Mouse (Mus musculus): ENCODE data around the gene Gramd1c. TPM values are rescaled to one million over a fixed set of nuclear protein-coding genes. Genes with fewer than 3 reads are reported as not detected.

Gene Gramd1c
- polyA plus RNA-seq, 1 experiment: 0.06 TPM

GRCm38 (mm10) chr16:43930577-43930976 is 132.6 kb downstream of the Gramd1c start:
- Histone ChIP-seq H3K4me2 (ENCODE audit: low read depth) (no peak overlapping the region), H3ac (ENCODE audit: control insufficient read depth, insufficient read length) (no peak overlapping the region), H3K36me3 (ENCODE audit: control insufficient read depth, insufficient read depth) (no peaks in the 10 kb centered on the region), H3K79me2 (ENCODE audit: control insufficient read depth, insufficient read depth) (no peaks in the 10 kb centered on the region), H3K4me3 (no peak overlapping the region), H3K27me3 (ENCODE audit: control insufficient read depth, insufficient read depth, insufficient read length) (no peaks in the 10 kb centered on the region)
- TF ChIP-seq MYOG (IDR thresholded peaks at IDR 0.05; ENCODE audit: control insufficient read depth in 1 of 3, insufficient read depth in 1 of 3, insufficient read length in 2 of 3, low read depth in 2 of 3) (no peak), POLR2A (IDR thresholded peaks at IDR 0.05; ENCODE audit: insufficient read length, low read depth) (no peak)

Other genes starting within 250 kb of the Gramd1c start
- gene Ccdc191, start 173.5 kb downstream of the Gramd1c start, polyA plus RNA-seq (2012; fragmentation: generic; extraction: Trizol): 1.5 TPM
- 9.5 TPM for gene Qtrt2, start 136.5 kb downstream of the Gramd1c start, polyA plus RNA-seq (2012; fragmentation: generic; extraction: Trizol)
- gene Zdhhc23, start 83.6 kb downstream of the Gramd1c start, polyA plus RNA-seq (2012; fragmentation: generic; extraction: Trizol): not detected
- 28.7 TPM for gene Atp6v1a, start 76.4 kb upstream of the Gramd1c start, polyA plus RNA-seq (2012; fragmentation: generic; extraction: Trizol)
- gene Naa50, start 76.5 kb upstream of the Gramd1c start, polyA plus RNA-seq (2012; fragmentation: generic; extraction: Trizol): 34.7 TPM
- gene Usf3, start 109.9 kb upstream of the Gramd1c start, polyA plus RNA-seq (2012; fragmentation: generic; extraction: Trizol): 3.5 TPM